Mouse (Mus musculus) myocyte (in vitro differentiated cells): Measurements from ENCODE around the gene Fut11.

Experiments used
- CEBPB ChIP-seq: IDR thresholded peaks from 2 replicates; pipeline ENCODE4 v1.6.1; 2011; ENCODE audit warnings: mild to moderate bottlenecking, moderate library complexity; ENCODE audit not compliant: poor library complexity, insufficient read depth, severe bottlenecking
- E2F4 ChIP-seq: IDR thresholded peaks from one replicate; pipeline ENCODE4 v1.6.1; 2011; ENCODE audit warnings: mild to moderate bottlenecking, control low read depth, moderate library complexity; ENCODE audit not compliant: insufficient read depth
- MAX ChIP-seq: IDR thresholded peaks from one replicate; pipeline ENCODE4 v1.6.1; 2011; ENCODE audit warnings: low read depth, mild to moderate bottlenecking, control low read depth
- MYOG ChIP-seq, 3 experiments: IDR thresholded peaks; one replicate each; pipeline ENCODE4 v1.6.1; 2011; ENCODE audit warnings: control low read depth in 2 of 3, low read depth in 2 of 3, mild to moderate bottlenecking in 2 of 3; ENCODE audit not compliant: insufficient read length in 2 of 3, control insufficient read depth in 1 of 3, insufficient read depth in 1 of 3
- POLR2A ChIP-seq: IDR thresholded peaks from one replicate; pipeline ENCODE4 v1.6.1; 2011; ENCODE audit warnings: low read depth, mild to moderate bottlenecking, control low read depth, moderate library complexity; ENCODE audit not compliant: insufficient read length
- POLR2AphosphoS2 ChIP-seq: IDR thresholded peaks from one replicate; pipeline ENCODE4 v1.6.1; 2011; ENCODE audit warnings: low read depth, control low read depth; ENCODE audit not compliant: insufficient read length
- REST ChIP-seq: IDR thresholded peaks from one replicate; pipeline ENCODE4 v1.6.1; 2011; ENCODE audit warnings: mild to moderate bottlenecking, control low read depth, moderate library complexity; ENCODE audit not compliant: insufficient read depth, insufficient read length
- TCF3 ChIP-seq: IDR thresholded peaks from one replicate; pipeline ENCODE4 v1.6.1; 2011; ENCODE audit warnings: low read depth, control low read depth; ENCODE audit not compliant: insufficient read length
- USF1 ChIP-seq: IDR thresholded peaks from one replicate; pipeline ENCODE4 v1.6.1; 2011; ENCODE audit warnings: low read depth, mild to moderate bottlenecking, control low read depth, moderate library complexity

- TF ChIP-seq POLR2A (peak; percentile 26), POLR2AphosphoS2 (no peak), E2F4 (no peak), USF1 (no peak), MAX (no peak), MYOG (IDR thresholded peaks at IDR 0.05; ENCODE audit: control insufficient read depth in 1 of 3, insufficient read depth in 1 of 3, insufficient read length in 2 of 3, low read depth in 2 of 3) (peak in 1 of 3 experiments; percentile 51), TCF3 (no peak), REST (no peak), CEBPB (no peak)
Observed at GRCm38 (mm10) chr14:20664436-20664835, 30.3 kb upstream of the Fut11 start.
